Mouse (Mus musculus) thymus, postnatal 10 days (tissue): ENCODE measurements around the gene Sdsl.

Experiments used
- DNase-seq, 2 experiments: peaks; one replicate each; pipeline ENCODE4 v3.0.0; 2021; ENCODE audit warnings: low spot score in 2 of 2

Gene Sdsl

GRCm38 (mm10) chr5:120495064-120495702 lies 22.6 kb upstream of the Sdsl start:
- DNase-seq, result no peak

- DNase-seq, result no peak
Observed at GRCm38 (mm10) chr5:120493873-120494395, 21.3 kb upstream of the Sdsl start.

- no peak for DNase-seq
Observed at GRCm38 (mm10) chr5:120493440-120493839, 20.8 kb upstream of the Sdsl start.

GRCm38 (mm10) chr5:120492437-120492836 lies 19.8 kb upstream of the Sdsl start:
- DNase-seq, result no peak

- no peak for DNase-seq
Observed at GRCm38 (mm10) chr5:120490679-120491192, 18.1 kb upstream of the Sdsl start.

- DNase-seq, result no peak
Observed at GRCm38 (mm10) chr5:120487844-120488243, 15.2 kb upstream of the Sdsl start.

GRCm38 (mm10) chr5:120483399-120483798 lies 10.8 kb upstream of the Sdsl start:
- no peak for DNase-seq

GRCm38 (mm10) chr5:120481205-120481604 lies 8.6 kb upstream of the Sdsl start:
- no peak for DNase-seq

GRCm38 (mm10) chr5:120479538-120479937 lies 6.9 kb upstream of the Sdsl start:
- peak in 1 of 2 experiments; percentile 15 for DNase-seq

GRCm38 (mm10) chr5:120477993-120478392 lies 5.4 kb upstream of the Sdsl start:
- DNase-seq, result no peak

- no peak for DNase-seq
Observed at GRCm38 (mm10) chr5:120476296-120476695, 3.7 kb upstream of the Sdsl start, which contains the start of gene Sds. Gene Sds, plus strand, starts transcription at chr5:120476526.

GRCm38 (mm10) chr5:120475861-120476260 lies 3.3 kb upstream of the Sdsl start:
- no peak for DNase-seq

- no peak for DNase-seq
Observed at GRCm38 (mm10) chr5:120473361-120473760, 751 bp upstream of the Sdsl start.

- no peak for DNase-seq
Observed at GRCm38 (mm10) chr5:120471538-120471937, 1.1 kb downstream of the Sdsl start.

- no peak for DNase-seq
Observed at GRCm38 (mm10) chr5:120468830-120469229, 3.8 kb downstream of the Sdsl start.

- DNase-seq, result no peak
Observed at GRCm38 (mm10) chr5:120468336-120468735, 4.3 kb downstream of the Sdsl start.

GRCm38 (mm10) chr5:120467026-120467425 lies 5.6 kb downstream of the Sdsl start:
- no peak for DNase-seq

- DNase-seq, result no peak
Observed at GRCm38 (mm10) chr5:120465860-120466259, 6.8 kb downstream of the Sdsl start.

- peak; percentile 20 to 59 for DNase-seq
Observed at GRCm38 (mm10) chr5:120465062-120465461, 7.5 kb downstream of the Sdsl start.

- peak in 1 of 2 experiments; percentile 19 for DNase-seq
Observed at GRCm38 (mm10) chr5:120464321-120464720, 8.3 kb downstream of the Sdsl start.

- DNase-seq, result no peak
Observed at GRCm38 (mm10) chr5:120461902-120462301, 10.7 kb downstream of the Sdsl start.

GRCm38 (mm10) chr5:120459133-120459532 lies 13.5 kb downstream of the Sdsl start:
- no peak for DNase-seq

GRCm38 (mm10) chr5:120457628-120458027 lies 15.0 kb downstream of the Sdsl start:
- DNase-seq, result peak; percentile 16 to 63
